Mouse (Mus musculus): ENCODE measurements around the gene Magi1.

The Magi1 gene

GRCm38 (mm10) chr6:94256982-94257830 lies 26.5 kb downstream of the Magi1 start:
- DNase-seq: no peak

DNA sequence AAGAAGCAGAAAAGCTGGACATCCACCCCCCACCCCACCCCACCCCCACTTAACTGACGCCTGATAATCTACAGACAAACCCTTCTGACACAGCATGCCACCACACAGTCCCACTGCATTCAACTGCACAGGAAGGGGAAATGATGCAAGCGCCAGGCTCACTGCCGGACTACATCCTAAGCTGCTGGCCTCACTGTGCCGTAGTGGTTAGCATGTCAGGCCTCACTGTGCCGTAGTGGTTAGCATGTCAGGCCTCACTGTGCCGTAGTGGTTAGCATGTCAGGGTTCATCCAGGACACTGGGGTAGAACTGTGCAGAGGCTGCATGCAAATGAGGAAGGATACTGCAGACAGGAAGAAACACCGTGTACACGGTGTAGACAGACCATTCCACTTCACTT lies 29.8 kb downstream of the Magi1 start:
- DNase-seq: no peak

DNA sequence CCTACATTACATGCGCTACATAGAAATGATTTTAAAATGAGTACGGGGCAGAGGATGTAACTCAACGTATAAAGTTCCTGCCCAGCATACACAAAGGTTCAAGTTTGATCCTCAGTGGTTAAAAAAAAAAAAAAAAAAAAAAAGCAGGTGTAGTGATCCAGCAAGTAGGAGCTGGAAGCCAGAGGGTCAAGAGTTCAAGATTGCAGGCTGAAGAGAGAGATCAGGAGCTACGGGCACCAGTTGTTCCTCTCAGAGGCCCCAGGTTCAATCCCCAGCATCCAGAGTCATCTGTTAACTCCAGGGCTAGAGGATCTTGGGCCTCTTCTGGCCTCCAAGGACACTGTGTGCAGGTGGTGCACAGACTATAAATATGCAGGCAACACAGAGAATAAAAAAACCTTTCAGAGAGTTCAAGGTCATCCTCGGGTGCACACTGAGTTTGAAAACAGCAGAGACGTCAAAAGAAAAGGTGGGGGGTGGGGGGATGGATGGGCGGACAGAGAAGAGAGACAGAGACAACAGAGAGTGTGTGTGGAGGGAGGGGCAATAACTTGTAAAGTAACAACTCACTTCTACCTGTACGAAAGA lies 32.3 kb downstream of the Magi1 start:
- DNase-seq: no peak

DNA sequence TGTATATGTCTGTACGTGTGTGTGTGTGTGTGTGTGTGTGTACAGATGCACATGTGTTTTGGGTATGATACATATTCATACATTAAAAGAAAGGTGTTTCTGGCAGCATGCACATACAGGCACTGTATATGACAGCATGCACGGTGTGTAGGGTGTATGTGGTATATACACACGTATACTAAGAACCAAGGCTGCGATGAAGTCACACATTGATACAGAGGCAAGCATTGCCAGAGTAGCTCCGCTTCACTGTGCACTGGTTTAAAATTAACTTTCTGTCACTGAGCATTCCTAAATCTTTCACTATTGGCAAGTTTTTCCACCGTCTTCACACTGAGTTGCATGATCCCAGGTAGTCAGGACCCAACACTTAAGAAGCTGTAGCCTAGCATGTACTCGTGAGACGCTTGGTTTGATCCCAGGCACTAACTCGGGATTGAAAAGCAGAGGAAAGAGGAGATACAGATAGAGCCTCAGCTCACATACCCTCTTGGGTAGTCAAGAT lies 34.4 kb downstream of the Magi1 start:
- DNase-seq: no peak

- no peak for DNase-seq
These were observed 42.5 kb downstream of the Magi1 start for GRCm38 (mm10) chr6:94241251-94241650.

GRCm38 (mm10) chr6:94238643-94239042 lies 45.1 kb downstream of the Magi1 start:
- no peak for DNase-seq

DNA sequence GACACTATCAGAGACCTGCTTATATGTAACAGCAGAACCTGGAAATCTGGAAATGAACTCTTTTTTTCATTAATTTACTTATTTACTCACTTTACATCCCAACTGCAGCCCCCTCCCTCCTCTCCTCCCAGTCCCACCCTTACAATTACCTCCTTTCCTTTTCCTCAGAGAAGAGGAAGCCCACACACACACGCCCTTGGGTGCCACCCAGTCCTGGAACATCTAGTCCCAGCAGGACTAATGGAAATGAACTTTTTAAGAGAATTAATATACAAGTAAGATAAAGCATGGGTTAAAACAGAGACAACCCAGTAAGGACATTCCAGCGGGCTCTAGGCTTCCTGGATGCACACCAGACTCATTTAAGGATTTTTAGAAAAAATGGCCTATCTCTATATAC lies 46.8 kb downstream of the Magi1 start:
- no peak for DNase-seq

GRCm38 (mm10) chr6:94232243-94232785 lies 51.4 kb downstream of the Magi1 start:
- DNase-seq: peak; percentile 67

DNA sequence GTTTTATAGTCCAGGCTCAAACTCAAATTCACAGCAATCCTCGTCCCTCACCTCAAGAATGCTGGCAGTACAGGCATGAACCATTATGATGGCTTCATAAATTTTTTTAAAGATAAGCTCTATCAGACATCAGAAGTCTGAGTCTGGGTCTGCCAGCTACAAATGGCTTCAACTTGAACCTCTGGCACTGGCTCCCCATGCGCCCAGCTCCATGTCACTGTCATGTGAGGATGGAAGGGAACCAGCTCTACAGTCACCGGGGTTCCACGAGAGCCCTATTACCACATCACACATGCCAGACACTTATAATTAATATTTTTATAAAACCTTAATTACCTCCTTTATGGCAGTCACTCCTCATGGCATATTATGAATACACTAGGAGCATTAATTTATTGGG lies 51.9 kb downstream of the Magi1 start:
- DNase-seq: no peak

GRCm38 (mm10) chr6:94231367-94231766 lies 52.4 kb downstream of the Magi1 start:
- DNase-seq: no peak

DNA sequence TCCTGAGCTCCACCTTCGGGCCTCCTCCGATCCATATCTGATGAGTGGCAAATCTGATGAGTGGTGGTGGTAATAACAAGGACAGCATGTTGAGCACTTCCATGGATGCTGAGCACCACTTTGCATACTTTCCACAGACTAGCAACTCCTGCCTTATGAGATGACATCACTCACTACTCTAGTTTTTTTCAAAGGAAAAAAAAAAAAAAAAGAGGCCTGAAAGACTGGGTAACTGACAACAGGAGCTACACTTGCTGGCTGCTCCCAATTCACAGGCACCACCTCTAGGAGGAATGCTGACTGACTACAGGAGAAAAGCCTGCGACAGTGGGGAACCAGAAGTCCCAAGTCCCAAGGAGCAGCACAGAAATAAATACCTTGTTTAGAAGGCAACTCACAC lies 52.8 kb downstream of the Magi1 start:
- no peak for DNase-seq

DNA sequence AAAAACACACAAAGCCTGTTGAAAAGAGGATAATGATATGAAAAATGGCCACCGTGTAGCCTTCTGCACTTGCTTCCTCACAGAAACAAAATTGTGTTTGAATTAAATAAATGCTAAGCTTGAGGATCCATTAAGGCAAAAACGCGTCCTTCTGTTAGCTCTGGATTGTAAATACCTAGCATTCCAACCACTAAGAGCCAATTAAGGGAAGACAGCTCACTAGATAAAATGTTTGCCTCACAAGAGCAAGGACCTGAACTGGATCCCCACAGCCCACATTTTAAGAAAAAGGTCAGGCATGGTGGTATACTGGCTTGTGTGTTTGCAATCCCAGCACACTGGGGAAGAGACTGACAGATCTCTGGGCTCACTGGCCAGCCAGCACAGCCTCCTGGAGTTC lies 53.6 kb downstream of the Magi1 start:
- DNase-seq: no peak

- DNase-seq: no peak
These were observed 57.5 kb downstream of the Magi1 start for GRCm38 (mm10) chr6:94226262-94226661.

GRCm38 (mm10) chr6:94225832-94226231 lies 57.9 kb downstream of the Magi1 start:
- no peak for DNase-seq

DNA sequence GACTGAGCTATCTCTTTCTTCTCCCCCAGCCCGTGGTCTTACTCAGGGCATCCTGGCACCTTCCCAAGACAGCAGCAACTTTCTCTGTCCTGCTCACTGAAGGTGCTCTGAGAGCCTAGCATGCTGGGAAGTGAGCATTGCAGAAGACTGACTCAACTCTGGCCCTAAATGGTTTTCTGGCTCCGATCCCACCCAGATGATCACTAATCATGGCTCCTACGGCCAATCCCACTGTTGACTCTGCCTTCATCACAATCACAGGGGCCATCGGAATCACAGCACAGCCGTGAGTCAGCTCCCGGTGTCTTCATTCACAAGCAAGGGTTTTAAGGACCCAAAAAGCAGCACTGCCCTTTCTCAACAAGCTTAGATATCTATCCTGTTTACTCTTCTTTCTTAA lies 58.6 kb downstream of the Magi1 start:
- DNase-seq: no peak

GRCm38 (mm10) chr6:94222253-94222652 lies 61.5 kb downstream of the Magi1 start:
- no peak for DNase-seq

- DNase-seq: no peak
These were observed 62.0 kb downstream of the Magi1 start for GRCm38 (mm10) chr6:94221750-94222149.

GRCm38 (mm10) chr6:94218076-94218475 lies 65.6 kb downstream of the Magi1 start:
- no peak for DNase-seq

DNA sequence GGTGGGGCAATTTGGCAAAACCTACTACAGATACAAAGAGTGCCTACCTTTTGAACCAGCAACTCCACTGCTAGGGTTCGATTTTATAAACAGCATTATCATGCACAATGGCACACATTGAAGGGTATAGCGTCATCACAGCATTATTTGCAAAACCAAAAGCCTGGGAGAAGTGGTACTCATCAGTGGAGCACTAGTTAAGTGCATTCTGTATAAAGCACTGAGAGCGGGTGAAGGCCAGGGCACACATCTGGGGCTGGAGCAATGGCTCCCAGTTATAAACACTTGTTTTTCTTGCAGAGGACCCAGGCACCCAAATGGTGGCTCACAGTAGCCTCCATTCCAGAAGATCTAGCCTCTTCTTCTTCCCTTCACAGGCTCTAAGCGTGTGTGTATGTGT lies 67.9 kb downstream of the Magi1 start:
- no peak for DNase-seq

GRCm38 (mm10) chr6:94214895-94215538 lies 68.7 kb downstream of the Magi1 start:
- no peak for DNase-seq

- DNase-seq: peak; percentile 43
These were observed 77.8 kb downstream of the Magi1 start for GRCm38 (mm10) chr6:94205926-94206325.

- no peak for DNase-seq
These were observed 80.0 kb downstream of the Magi1 start for GRCm38 (mm10) chr6:94203642-94204145.

- DNase-seq: no peak
These were observed 81.8 kb downstream of the Magi1 start for GRCm38 (mm10) chr6:94201940-94202339.

Data from retina, postnatal 1 day (tissue).